Mouse (Mus musculus): ENCODE data around the gene Gapvd1. TPM values are rescaled to one million over a fixed set of nuclear protein-coding genes. Genes with fewer than 3 reads are reported as not detected.

Gene Gapvd1
- polyA plus RNA-seq, 1 experiment from 2014 or later = 62.7 TPM

DNA sequence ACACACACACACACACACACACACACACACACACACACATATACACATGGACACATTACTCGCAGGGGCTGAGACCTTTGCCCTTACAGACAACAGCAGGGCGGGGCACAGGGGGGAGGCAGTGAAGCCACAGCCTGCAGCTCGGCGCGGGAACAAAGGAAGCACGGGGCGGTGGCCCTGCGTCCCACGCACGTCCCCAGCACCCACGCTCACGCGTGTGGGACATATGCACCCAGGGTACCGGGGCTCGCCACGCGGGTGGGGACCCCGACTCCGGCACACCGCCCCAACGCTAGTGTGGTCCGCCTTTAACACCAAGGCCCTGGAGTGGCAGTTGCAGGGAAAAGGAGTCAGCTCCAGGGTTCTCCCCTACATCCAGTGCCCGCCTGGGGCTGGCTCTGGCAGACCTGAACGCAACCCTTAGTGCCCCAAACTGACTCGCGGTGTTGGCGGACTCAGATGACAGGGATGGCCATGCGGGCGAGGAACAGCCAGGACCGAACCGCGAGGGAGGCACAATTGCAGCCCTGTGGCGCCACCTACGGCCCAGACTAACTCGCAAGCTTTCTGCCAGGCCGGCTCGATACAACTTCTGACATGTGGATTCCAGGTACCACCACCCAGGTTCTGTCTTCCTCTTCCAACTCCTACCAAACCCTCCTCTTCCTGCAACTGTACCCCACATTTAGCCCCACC, 115.9 kb downstream of the Gapvd1 start:
- no peaks in the 10 kb centered on the region for H3K36me3 ChIP-seq (ENCODE audit: control insufficient read depth, insufficient read depth)
- peak overlapping the region; percentile 97 for H3K4me2 ChIP-seq (ENCODE audit: low read depth, low read length)
- no peak overlapping the region for H3K27ac ChIP-seq (ENCODE audit: low read length)
- peak overlapping the region; percentile 76 for H3K9ac ChIP-seq (ENCODE audit: low read length)
- H3K4me3 ChIP-seq (ENCODE audit: low read length) = peak overlapping the region; percentile 54
- ATAC-seq (replicated peaks; ENCODE audit: extremely low read depth, insufficient read depth, low FRiP score) = peak; percentile 46; the same call in 1 of the 2 replicates
- 23% methylated on average over 37 of the region's 37 CpGs for WGBS
- H3K9me3 ChIP-seq (replicated peaks; ENCODE audit: control insufficient read depth, low read length) = no peaks in the 10 kb centered on the region
- peaks cover 2% of the 10 kb centered on the region; the same call in 1 of the 2 replicates for H3K27me3 ChIP-seq (ENCODE audit: control insufficient read depth, insufficient read depth, low read length)
- peaks cover 3% of the 10 kb centered on the region; the same call in 1 of the 2 replicates for H3K4me1 ChIP-seq (ENCODE audit: control insufficient read depth, insufficient read depth, low read length)

DNA sequence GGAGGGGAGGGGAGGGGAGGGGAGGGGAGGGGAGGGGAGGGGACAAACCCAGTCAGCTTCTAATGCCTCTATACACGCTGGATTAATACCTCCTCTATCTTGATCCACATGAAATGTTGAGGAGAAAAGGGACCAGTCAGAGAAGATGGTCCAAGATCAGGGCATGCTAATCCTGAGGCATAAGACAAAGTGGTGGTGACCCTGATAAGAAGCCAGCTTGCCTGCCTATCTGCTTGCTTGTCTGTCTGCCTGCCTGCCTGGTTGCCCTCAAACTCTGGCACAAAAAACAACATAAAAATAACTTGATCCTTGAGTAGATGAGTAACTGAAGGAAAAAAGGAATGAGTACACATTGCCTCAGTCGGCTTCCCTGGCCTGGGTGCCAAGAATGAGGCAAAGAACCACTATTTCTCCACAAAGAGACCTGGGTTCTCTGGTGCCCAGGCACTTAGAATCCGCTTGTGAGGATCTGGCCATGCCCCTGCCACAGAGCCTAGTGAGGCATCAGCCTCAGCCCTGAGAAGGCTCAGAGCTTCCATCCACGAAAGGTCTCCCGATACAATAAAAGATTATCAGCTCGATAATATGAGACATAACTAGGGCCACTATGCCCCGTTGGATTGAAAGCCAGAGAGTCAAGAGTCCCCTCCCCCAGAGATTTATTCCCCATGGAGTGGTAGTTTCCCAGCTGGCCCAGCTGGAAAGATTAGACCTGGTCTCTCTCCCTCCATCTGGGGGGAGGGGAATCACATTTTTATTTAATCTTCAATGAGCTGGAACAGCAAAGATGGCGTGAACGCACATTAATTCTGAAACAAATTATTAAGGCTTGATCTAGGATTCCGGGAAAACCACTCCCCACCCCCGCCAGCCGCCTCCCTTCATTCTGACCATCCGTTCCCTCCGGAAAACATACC, 119.5 kb downstream of the Gapvd1 start:
- Histone ChIP-seq H3K9ac (ENCODE audit: low read length) (no peak overlapping the region), H3K4me1 (ENCODE audit: control insufficient read depth, insufficient read depth, low read length) (peaks cover 3% of the 10 kb centered on the region; the same call in 1 of the 2 replicates), H3K36me3 (ENCODE audit: control insufficient read depth, insufficient read depth) (no peaks in the 10 kb centered on the region), H3K4me2 (ENCODE audit: low read depth, low read length) (no peak overlapping the region), H3K9me3 (replicated peaks; ENCODE audit: control insufficient read depth, low read length) (no peaks in the 10 kb centered on the region), H3K27me3 (ENCODE audit: control insufficient read depth, insufficient read depth, low read length) (peaks cover 2% of the 10 kb centered on the region; the same call in 1 of the 2 replicates), H3K27ac (ENCODE audit: low read length) (no peak overlapping the region), H3K4me3 (ENCODE audit: low read length) (no peak overlapping the region)
- WGBS = 80% methylated on average over 14 of the region's 14 CpGs
- ATAC-seq (replicated peaks; ENCODE audit: extremely low read depth, insufficient read depth, low FRiP score) = no peak

DNA sequence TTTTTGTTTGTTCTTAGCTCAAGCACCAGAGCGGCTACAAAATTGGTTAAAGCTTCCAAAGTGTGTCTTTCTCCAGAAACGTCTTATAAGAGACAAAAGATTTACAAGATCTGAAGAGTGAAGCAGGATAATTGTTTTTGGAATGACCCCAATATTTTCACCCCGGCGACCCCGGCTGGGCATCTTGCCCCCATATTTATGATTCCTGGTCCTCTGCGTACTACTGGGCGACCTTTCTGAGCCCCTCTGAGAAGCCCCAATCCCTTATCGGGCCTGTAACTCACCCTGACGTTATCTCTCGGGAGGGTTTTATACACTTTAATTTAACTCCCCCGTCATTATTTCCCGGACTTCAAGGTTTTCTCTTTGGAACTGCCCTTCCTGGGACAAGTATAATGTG, 123.0 kb downstream of the Gapvd1 start:
- ATAC-seq (replicated peaks; ENCODE audit: extremely low read depth, insufficient read depth, low FRiP score) = no peak
- Histone ChIP-seq H3K36me3 (ENCODE audit: control insufficient read depth, insufficient read depth) (no peaks in the 10 kb centered on the region), H3K4me2 (ENCODE audit: low read depth, low read length) (no peak overlapping the region), H3K27ac (ENCODE audit: low read length) (no peak overlapping the region), H3K9me3 (replicated peaks; ENCODE audit: control insufficient read depth, low read length) (no peaks in the 10 kb centered on the region), H3K4me1 (ENCODE audit: control insufficient read depth, insufficient read depth, low read length) (peaks cover 14% of the 10 kb centered on the region), H3K4me3 (ENCODE audit: low read length) (no peak overlapping the region), H3K9ac (ENCODE audit: low read length) (no peak overlapping the region), H3K27me3 (ENCODE audit: control insufficient read depth, insufficient read depth, low read length) (no peaks in the 10 kb centered on the region)
- WGBS = 81% methylated on average over 12 of the region's 12 CpGs

DNA sequence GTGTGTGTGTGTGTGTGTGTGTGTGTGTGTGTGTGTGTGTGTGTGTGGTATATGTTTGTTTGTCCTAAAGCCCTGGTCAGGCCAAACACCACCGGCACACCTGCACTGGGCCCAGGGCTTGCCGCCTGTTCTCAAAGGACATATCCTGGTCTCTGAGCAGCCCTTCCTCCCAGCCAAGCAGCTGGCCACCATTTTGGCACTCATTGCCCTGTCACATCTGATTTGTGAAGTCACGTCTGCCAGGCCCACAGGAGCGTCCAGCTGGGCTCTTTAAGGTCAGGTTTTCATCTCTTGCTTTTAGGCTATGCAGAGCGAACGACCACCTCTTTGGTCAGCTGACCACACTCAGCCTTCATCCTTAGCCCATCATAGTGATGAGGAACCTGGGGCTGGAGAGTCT, 124.6 kb downstream of the Gapvd1 start:
- no peak overlapping the region for H3K4me3 ChIP-seq (ENCODE audit: low read length)
- no peak for ATAC-seq (replicated peaks; ENCODE audit: extremely low read depth, insufficient read depth, low FRiP score)
- 85% methylated on average over 6 of the region's 6 CpGs for WGBS
- no peaks in the 10 kb centered on the region for H3K36me3 ChIP-seq (ENCODE audit: control insufficient read depth, insufficient read depth)
- H3K9ac ChIP-seq (ENCODE audit: low read length) = no peak overlapping the region
- no peaks in the 10 kb centered on the region for H3K27me3 ChIP-seq (ENCODE audit: control insufficient read depth, insufficient read depth, low read length)
- peaks cover 14% of the 10 kb centered on the region for H3K4me1 ChIP-seq (ENCODE audit: control insufficient read depth, insufficient read depth, low read length)
- no peak overlapping the region for H3K27ac ChIP-seq (ENCODE audit: low read length)
- no peak overlapping the region for H3K4me2 ChIP-seq (ENCODE audit: low read depth, low read length)
- H3K9me3 ChIP-seq (replicated peaks; ENCODE audit: control insufficient read depth, low read length) = no peaks in the 10 kb centered on the region

DNA sequence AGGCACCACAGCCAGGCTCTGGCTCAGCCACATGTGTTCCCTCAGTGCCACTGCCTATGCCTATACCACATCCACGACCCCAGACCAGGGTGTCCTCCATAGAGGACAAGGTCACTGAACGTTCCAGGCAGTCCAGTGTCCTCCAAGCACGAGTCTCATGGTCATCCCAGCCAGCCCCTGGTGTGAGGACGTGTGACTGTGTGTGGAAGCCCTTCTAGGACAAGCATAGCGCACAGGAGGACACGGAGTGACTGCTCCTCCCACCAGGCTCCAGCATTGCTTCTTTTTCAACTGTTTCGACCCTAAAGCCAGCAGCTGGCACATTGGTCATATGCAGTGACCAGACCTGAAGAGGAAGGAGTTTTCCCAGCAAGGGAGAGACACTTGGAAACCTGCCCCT, 125.3 kb downstream of the Gapvd1 start:
- H3K4me2 ChIP-seq (ENCODE audit: low read depth, low read length) = no peak overlapping the region
- H3K4me3 ChIP-seq (ENCODE audit: low read length) = no peak overlapping the region
- no peak overlapping the region for H3K27ac ChIP-seq (ENCODE audit: low read length)
- no peaks in the 10 kb centered on the region for H3K9me3 ChIP-seq (replicated peaks; ENCODE audit: control insufficient read depth, low read length)
- H3K36me3 ChIP-seq (ENCODE audit: control insufficient read depth, insufficient read depth) = no peaks in the 10 kb centered on the region
- ATAC-seq (replicated peaks; ENCODE audit: extremely low read depth, insufficient read depth, low FRiP score) = no peak
- 64% methylated on average over 7 of the region's 7 CpGs for WGBS
- H3K9ac ChIP-seq (ENCODE audit: low read length) = no peak overlapping the region
- H3K27me3 ChIP-seq (ENCODE audit: control insufficient read depth, insufficient read depth, low read length) = no peaks in the 10 kb centered on the region
- peaks cover 14% of the 10 kb centered on the region for H3K4me1 ChIP-seq (ENCODE audit: control insufficient read depth, insufficient read depth, low read length)

DNA sequence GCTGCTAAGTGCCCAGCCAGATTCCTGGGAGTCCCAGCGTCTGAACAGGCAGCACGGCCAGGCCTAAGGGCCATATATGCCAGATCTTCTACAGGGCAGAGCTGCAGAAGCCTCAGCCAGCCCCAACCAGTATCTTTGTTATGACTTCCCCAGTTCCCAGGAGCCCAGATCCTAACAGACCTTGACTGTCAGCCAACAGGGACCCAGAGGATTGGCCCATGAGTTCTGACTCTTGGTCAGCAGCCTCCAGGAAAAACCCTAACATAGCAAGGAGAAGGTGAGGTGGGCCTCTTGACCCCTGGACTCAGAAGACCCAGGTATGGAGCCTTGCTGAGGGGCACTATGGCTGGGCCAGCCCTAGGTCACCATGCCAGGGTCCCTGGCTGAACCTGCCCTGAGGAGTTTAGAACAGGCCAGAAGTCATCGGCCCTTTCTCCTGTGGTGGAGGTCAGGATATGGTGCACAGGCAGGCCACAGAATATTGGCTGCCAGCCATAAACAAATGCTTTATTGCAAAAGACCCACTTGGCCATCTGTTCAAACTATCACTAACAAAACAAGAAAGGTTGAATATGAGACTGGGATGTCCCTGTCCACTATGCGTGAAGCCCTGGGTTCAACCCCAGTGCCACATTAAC, 126.0 kb downstream of the Gapvd1 start:
- ATAC-seq (replicated peaks; ENCODE audit: extremely low read depth, insufficient read depth, low FRiP score) = no peak
- WGBS = 52% methylated on average over 4 of the region's 4 CpGs
- Histone ChIP-seq H3K9me3 (replicated peaks; ENCODE audit: control insufficient read depth, low read length) (no peaks in the 10 kb centered on the region), H3K27me3 (ENCODE audit: control insufficient read depth, insufficient read depth, low read length) (no peaks in the 10 kb centered on the region), H3K4me1 (ENCODE audit: control insufficient read depth, insufficient read depth, low read length) (peaks cover 14% of the 10 kb centered on the region), H3K4me2 (ENCODE audit: low read depth, low read length) (no peak overlapping the region), H3K36me3 (ENCODE audit: control insufficient read depth, insufficient read depth) (no peaks in the 10 kb centered on the region), H3K9ac (ENCODE audit: low read length) (no peak overlapping the region), H3K27ac (ENCODE audit: low read length) (no peak overlapping the region), H3K4me3 (ENCODE audit: low read length) (no peak overlapping the region)

DNA sequence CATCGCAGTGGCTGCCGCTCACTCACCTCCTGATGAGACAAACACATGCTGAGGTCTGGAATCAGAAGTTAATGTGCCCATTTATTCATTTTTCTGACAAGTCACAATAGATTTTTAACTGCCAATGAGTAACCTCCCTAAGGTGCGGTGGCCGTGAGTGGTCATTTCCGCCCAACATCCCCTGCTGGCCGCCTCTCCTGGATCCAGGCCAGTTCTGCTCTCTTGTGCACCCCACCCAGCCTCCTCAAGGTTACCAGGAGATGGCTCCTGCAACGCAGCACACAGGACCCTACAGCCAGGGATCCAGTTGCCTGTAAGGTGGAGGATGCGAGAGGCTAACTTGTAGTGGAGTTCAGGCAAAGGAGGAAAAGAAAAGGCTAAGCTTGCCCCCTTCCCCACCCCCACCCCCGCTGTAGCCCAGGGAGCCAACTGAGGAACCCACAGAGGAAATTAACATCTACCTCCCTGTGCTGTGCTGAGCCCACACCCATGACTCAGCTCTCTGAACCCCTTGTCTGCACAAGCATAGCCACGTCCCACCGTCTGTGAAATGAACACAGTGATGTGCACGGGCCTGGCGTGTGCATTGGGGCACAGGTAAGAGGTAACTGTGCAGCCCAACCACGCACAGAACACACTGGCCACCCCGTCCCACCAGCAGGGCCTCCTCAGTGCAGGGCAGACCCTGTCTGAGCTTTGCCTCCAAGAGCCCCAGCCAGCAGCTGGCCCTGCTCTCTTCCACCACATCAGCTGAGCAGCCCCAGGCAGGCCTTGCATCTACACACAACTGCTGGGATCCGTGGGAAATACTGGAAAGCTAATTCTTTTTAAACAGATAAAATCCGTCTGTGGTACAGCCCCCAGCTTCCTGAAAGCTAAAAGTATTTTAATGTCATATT, 127.5 kb downstream of the Gapvd1 start:
- no peaks in the 10 kb centered on the region for H3K36me3 ChIP-seq (ENCODE audit: control insufficient read depth, insufficient read depth)
- H3K9me3 ChIP-seq (replicated peaks; ENCODE audit: control insufficient read depth, low read length) = no peaks in the 10 kb centered on the region
- peaks cover 14% of the 10 kb centered on the region for H3K4me1 ChIP-seq (ENCODE audit: control insufficient read depth, insufficient read depth, low read length)
- H3K9ac ChIP-seq (ENCODE audit: low read length) = no peak overlapping the region
- H3K4me3 ChIP-seq (ENCODE audit: low read length) = no peak overlapping the region
- no peaks in the 10 kb centered on the region for H3K27me3 ChIP-seq (ENCODE audit: control insufficient read depth, insufficient read depth, low read length)
- H3K4me2 ChIP-seq (ENCODE audit: low read depth, low read length) = no peak overlapping the region
- WGBS = 64% methylated on average over 17 of the region's 17 CpGs
- 0 out of 2 replicates have a peak, but pooled peaks have one; percentile 46 for ATAC-seq (replicated peaks; ENCODE audit: extremely low read depth, insufficient read depth, low FRiP score)
- H3K27ac ChIP-seq (ENCODE audit: low read length) = no peak overlapping the region

All from heart, embryonic 16.5 days (tissue).